Mouse (Mus musculus) cerebellum, postnatal 36 days (tissue): ENCODE results near the gene Tln1.
"Not testable (repeated sequence)": the region's sequence is repeated elsewhere in the genome, so short reads cannot be mapped to it uniquely, and the experiment has no call there.

Experiments used
- DNase-seq, 2 experiments: peaks; one replicate each; pipeline ENCODE4 v3.0.0; 2021 to 2022; ENCODE audit warnings: mixed read lengths in 2 of 2

The Tln1 gene

DNA sequence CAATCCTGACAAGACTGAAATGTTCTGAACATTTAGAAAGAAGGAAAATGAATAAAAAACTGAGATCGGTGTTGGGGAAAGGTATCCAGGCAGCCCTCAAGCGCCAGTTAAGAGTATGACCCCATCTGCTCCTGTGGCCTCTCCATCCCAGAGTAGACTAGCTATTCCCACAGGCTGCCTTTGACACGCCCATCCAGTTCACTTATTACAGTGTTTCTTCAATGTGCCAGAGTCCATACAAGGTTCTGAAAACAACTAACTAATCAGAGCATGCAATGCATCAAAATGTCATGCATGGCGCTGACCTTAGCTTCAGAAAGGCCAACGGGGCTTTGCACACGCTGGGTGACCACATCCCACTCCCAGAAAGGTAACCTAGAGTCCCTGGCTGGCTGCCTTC, 59.0 kb downstream of the Tln1 start:
- DNase-seq, result no peak

DNA sequence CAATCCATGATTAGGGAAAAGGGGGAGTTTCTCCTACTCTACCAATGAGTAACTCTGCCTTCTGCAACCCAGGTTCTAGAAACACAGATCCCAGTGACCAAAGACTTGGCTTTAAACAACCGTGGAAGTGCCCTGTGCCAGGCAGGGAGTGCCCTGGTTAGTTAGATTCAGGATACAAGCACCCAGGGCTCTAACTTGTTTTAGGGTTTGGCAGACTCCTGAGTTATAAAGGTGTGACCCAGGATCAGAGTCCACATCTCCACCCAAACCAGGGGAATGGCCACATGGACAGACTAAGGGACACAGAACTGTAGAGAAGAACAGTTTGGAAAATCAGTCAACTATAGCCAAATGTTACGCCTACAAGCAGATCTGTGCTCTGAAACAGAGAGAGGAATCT, 59.5 kb downstream of the Tln1 start:
- DNase-seq, result no peak

DNA sequence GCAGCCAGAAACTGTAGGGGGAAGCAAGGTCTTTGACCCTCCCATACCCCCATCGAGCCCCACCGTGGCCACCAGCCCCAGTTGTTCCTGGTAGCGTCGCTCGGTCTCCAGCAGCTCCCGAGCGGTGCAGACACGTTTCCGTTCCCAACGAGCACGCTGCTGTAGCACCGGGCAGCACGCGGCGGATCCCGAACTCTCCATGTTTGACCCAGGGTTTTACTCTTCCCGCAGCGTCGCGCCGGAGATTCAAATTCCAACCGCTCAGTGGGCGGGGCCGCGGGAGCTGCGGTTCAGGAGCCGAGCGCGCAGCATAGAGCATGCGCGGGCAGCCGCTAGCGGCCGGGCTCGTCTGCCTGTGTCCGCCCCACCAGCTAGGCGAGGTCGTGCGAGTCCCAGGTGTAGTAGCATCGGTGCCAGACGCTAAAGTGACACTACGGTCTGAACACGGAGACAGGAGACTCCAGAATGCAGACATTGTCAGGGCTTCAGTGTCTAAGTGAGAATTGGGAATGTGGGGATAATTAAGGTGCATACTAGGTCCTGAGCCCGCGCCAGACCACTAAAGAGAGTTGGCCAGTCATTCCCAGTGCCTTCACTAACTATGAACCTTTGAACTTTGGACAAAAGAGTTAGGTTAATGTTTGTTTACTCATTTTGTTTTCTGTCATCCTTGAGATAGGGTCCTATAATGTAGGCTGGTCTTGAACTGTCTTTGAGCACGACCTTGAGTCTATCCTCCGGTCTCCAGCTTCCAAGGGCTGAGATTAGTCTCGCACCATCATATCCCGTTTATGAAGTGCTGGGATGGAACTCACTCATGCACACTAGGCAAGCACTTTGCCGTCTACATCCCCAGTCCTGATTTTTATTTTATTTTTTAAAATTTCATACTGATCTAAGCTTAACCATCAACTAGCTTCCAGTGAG, 62.8 kb downstream of the Tln1 start, which contains the start of gene Arhgef39:
Gene Arhgef39 (minus strand): TSS at position 289 of the 927 bp plus-strand sequence.
- DNase-seq, result peak; percentile 77 to 84

DNA sequence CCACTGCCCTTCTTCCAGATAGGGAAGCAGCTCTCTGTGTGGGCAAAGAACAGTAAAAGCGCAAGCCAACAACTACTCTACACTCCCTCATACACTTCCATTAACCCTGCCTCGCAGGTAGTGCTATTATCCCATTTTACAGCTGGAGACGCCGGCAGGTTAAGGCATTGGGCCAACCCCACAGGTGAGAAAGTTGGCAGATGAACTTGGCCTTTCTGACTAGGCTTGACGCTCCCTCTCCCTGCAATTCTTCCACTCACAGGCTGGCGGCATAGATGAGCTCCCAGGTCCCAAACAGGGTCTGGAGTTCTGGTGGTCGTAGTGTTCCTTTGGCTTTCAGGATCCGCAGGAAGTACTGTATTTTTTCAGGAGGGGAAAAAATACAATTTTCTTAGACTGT, 63.5 kb downstream of the Tln1 start:
- DNase-seq, result no peak

DNA sequence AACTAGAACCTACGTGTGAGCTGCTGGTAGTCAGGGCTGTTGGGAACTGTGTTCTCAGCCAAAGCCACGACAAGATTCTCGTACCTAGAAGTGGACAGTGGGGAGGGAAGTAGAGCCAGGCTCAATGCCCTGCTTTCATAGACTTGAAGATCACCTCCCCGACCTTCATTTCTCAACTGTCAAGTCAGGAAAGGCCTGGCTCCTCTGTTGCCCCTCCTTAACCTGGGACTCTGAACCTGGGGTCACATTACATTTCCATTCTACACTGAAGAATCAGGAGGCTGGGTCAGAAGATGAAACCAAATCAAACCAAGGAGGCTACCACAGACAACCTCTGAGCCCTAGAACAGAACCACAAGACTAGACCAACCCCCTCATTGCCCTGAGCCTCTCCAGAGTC, 64.5 kb downstream of the Tln1 start:
- DNase-seq, result no peak

DNA sequence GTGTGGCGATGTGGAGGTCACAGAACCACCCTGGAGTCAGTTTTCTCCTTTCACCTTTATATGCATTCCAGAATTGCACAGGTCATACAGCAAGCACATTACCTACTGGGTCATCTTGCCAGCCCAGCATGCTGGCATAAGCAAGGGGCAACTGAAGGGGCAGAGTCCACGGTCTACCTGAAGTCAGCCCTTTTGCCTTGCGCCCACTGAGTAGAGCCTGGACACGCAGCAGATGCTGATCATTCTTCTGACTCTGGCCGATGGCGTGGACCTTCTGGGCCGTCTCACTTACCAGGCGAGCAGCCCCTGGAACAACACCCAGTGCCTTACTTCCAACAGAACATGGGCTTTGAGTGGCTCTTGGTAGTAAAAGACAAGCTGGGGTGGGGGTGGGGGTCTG, 65.1 kb downstream of the Tln1 start:
- no peak for DNase-seq

DNA sequence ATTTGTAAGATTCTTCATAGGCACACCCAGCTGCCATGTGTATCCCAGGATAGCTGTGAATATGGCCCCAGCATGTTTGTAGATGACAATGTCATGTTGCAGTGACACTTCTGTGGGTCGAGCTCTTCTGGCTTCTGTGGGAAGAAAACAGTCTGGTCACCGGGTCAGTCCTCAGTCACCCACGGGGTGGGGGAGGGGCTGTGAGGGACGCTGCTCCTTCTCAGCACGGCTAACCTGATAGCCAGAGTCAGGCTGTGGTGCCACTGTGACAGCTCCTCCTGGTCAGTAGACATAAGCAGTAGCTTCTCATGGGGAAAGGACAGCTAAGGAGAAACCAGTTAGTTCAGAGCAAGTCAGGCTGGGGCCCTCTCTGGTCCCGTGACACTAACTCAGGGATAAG, 65.9 kb downstream of the Tln1 start:
- DNase-seq, result peak in 1 of 2 experiments; percentile 4

DNA sequence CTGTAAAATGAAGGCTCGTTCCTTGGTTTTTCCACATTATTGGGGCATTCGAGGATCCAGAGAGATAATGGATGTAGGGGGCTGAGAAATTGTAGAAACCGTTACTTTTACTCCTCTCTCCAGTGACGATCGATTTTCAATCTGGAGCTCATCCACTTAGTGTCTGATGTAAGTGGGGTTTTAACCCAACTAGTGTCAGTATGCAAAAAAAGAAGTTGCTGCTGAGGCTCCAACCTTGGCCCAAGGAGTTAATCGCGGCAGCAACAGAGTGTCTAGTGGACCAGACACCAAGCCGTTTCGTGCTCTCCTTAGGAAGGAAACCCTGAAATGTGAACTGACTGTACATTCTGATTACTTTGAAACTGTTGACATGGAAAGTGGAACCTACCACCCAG, 68.6 kb downstream of the Tln1 start:
- peak in 1 of 2 experiments; percentile 29 for DNase-seq

DNA sequence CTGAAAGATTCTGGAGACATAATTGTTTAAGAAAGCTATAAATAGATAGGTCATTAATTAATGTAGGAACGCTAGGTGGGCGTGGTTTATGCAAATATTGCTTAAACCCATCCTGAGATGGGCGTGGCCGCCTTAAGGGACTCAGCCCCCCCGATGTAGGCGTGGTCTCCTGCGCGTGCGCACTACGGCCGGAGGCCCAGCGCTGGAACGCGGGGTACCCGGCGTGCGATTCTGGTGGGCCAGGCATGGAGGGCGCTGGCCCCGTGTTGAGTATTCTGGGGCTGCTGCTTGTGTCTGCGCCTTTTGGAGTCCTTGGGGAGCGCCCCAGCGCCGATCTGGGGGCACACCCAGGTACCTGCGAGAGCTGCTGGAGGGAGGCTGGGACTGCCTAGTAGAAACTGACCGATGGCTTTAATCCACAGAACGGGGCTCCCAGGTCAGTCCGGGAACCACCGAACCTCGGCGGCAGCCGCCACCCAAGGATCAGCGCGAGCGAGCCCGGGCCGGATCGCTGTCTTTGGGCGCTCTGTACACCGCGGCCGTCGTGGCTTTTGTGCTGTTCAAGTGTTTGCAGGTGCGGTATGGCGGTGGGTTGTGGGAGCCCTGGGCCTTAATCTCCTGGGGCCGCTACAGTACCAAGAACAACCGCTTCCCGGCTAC, 69.2 kb downstream of the Tln1 start:
- peak; percentile 97 for DNase-seq

DNA sequence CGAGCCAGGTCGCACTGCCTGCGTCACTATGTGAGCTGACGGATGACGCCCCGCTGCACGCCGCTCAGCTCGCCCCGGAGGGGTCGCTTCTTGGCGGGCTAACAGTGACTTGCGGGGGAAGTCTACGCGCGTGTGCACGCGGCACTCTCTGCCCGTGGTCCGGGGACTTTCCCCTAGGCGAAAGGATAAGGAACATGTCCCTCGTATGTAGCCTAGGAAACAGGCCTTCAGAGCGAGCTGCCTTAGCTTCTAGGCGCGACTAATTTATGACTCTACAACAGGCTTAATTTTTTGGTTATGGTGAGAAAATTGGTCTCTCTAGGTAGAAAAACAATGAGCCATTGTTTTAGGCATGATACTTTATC, 69.7 kb downstream of the Tln1 start, which contains the start of gene Ccdc107:
Gene Ccdc107 (plus strand): TSS at position 80 of the 365 bp plus-strand sequence.
- DNase-seq, result peak; percentile 89 to 93

DNA sequence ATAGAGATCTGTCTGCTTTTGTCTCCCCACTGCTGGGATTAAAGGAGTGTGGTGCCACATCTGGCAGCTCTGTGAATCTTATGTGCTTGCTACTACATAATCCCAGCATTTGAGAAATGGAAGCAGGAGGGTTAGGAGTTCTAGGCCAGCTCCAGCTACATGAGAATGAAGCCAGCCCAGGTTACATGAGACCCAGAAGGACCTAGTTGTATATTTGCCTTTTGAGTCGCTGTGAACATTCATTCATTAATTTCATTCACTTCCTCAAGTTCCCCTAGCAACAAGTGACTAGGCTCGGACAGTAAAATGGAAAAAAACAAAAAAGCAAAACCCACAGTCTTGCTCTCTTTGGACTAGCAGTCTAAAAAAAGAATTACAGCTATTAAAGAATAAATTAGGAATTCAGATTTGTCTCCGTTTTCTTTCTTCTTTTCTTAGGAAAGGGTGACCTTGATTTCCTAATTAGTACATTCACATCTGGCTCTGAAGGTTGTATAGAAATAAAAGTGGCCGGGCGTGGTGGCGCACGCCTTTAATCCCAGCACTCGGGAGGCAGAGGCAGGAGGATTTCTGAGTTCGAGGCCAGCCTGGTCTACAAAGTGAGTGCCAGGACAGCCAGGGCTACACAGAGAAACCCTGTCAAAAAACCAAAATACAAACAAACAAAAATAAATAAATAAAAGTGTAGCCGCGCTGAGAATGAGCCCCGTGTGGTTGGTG, 70.2 kb downstream of the Tln1 start:
- DNase-seq, result no peak

DNA sequence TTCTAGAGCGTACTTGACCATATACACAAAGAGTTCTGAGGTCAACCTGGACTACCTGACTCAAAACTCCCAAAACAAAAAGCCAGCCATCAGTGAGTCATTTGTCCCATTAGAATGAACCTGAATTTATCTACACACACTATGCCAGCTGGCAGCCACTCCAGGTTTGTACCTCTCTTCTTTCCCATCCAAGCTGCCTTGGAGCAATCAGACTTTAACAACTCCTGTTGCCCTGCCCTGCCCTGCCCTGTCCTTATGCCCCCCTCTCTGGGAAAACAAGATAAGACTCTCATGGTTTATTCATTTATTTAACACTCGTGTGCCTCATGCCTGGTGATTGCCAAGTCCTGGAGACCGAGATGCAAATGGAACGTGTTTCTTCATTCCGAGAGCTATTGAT, 71.7 kb downstream of the Tln1 start:
- no peak for DNase-seq

DNA sequence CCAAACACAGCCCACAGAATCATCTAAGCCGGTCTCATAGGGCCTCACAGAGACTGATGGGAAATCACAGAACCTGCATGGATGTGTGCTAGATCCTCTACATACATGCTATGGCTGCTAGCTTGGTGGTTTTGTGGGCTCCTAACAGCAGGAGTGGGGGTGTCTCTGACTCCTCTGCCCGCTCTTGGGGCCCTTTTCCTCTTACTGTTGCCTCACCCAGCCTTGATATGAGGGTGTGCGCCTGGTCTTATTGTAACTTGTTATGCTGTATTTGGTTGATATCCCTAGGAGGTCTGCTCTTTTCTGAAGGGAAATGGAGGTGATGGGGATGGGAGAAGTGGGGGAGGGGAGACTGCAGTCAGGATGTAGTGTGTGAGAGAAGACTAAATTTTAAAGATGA, 72.9 kb downstream of the Tln1 start:
- DNase-seq, result no peak

DNA sequence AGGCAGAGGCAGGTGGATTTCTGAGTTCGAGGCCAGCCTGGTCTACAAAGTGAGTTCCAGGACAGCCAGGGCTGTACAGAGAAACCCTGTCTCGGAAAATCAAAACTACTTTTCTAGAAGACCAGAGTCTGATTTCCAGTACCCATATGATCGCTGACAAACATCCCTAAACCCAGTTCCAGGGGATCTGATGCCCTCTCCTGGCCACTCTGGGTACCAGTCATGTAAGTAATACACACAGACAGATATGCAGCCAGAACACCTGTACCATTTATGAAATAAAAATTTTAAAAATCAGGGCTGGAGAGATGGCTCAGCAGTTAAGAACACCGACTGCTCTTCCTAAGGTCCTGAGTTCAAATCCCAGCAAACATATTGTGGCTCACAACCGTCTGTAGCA, 76.8 kb downstream of the Tln1 start:
- DNase-seq, result not testable (repeated sequence)

DNA sequence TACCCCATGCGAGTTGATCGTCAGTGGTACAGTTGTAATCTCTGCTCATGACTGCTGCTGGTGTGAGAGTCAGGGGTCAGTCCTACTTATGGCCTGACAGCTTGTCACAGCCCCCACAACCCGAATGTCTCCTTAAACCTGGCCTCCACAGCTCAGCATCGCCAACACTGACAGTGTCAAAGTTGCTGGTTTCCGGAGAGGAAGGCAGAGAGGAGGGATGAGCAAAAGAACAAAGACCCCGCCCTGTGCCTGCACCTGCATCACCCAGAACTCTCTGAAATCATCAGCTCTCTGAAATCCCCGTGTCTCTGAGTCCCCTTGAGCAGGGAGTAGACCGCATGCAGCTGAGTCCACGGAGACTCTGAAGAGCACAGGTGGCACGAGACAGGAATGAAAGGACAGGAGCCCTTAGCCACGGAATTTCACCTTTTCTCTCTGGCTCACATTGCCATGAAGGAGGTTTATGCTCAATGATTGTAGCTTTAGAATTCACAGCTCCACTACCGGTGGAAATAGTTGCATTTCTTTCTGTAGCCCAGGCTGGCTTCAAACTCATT, 78.9 kb downstream of the Tln1 start, which contains the start of gene Sit1:
Gene Sit1 (minus strand): TSS at position 200 of the 557 bp plus-strand sequence.
- DNase-seq, result no peak

DNA sequence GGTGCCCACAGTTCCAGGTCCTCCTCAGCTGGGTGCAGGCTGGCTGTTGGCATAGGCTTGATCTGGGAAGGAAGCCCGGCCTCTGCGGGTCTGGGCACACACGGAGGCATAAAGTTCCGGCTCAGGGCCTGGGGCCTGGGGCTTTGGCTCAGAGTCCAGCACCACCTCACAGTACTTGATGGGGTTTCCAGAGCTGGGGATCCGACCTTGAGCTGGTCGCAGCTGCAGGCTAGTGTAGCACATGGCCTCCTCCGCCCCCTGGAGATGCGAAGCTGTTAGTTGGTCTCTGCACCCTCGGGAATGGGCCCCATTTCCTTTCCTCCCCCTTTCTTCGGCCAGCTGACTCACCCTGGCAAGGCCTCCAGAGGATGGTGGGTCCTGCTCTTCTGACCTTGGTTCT, 79.9 kb downstream of the Tln1 start:
- DNase-seq, result peak; percentile 46 to 52

DNA sequence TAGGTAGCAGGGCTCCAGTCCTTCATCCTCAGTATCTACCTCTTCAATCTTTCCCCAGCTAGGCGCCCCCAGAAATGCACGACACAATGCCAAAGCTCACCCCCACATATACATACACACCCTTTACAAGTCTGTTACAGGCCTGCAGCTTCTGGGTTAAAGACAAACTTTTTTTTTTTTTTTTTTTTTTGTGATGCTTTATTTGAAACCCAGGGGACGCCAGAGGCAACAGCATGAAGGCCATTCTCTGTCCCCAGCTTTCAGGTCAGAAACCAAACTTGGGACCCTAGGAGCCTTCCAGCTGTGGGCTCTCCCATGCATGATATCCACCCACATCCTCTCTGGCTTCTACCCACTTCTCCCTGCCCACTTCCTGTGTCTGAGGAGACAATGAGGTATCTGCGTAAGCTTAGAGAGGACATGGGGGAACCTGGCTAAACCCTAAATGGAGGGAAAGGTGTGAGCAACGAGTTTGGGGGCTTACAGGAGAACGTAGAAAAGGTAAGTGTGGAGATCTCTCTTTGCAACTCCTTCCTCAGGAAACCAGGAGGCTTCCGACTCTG, 80.5 kb downstream of the Tln1 start:
- DNase-seq, result no peak
